Mouse (Mus musculus) Patski (cell line): Measurements from ENCODE around the gene Trpm1. TPM values are rescaled to one million over a fixed set of nuclear protein-coding genes. Genes with fewer than 3 reads are reported as not detected.

Experiments used
- ATAC-seq: fragments of 100-300 bp; one replicate; pipeline ENCODE4 v1.8.0; 2021
- CTCF ChIA-PET: fragments of 350-600 bp; sonication (Branson Sonifier 250); formaldehyde crosslinking; loops from one replicate; lab custom pipeline; 2022; ENCODE audit warnings: inconsistent platforms; lab: Charles Lee
- POLR2A ChIA-PET: fragments of 350-600 bp; sonication (Branson Sonifier 250); formaldehyde crosslinking; loops from one replicate; lab custom pipeline; 2022; ENCODE audit warnings: antibody characterized with exemption, inconsistent platforms; lab: Charles Lee
- DNase-seq: peaks from one replicate; pipeline ENCODE4 v3.0.0-alpha.2; 2011; ENCODE audit warnings: low read depth, low spot score
- H3K27me3 ChIP-seq: fragments of 371-371 bp; one replicate; pipeline ENCODE4 v1.5.1; 2021
- CTCF ChIP-seq: fragments of 100-300 bp; IDR thresholded peaks from one replicate; pipeline ENCODE4 v1.5.1; 2021
- in situ Hi-C: fragments of 300-500 bp; cut with MboI; formaldehyde crosslinking; loops from 3 replicates; pipeline ENCODE4 v1.11.1; 2018; ENCODE audit warnings: low pct_unique_long_range_greater_than_20kb, mixed read lengths
- polyA plus RNA-seq: library from polyadenylated mRNA; unstranded; gene quantifications from one replicate; pipeline ENCODE4 v1.2.3, GENCODE M21; 2021

The Trpm1 gene
- polyA plus RNA-seq, 1 experiment from 2014 or later = 0.28 TPM

DNA sequence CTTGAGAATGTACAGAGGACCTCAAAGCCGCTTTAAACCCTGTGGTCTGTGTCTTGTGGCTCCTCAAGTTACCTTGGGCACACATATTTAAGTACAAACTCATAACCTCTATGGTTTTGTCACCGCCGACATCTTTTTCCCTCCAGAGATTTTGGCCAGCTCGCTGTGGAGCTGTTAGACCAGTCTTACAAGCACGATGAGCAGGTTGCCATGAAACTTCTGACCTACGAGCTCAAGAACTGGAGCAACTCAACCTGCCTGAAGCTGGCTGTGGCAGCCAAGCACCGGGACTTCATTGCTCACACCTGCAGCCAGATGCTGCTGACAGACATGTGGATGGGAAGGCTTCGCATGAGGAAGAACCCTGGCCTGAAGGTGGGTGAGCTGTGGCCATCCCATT is 76.3 kb downstream of the Trpm1 start:
- ATAC-seq = no peak
- TF ChIP-seq CTCF = no peak
- POLR2A ChIA-PET = no interaction called here
- CTCF ChIA-PET = interaction anchor here (1.3 to 1.9 kb wide), 3 partner anchors 9 to 19 kb away, joined by 3 to 6 read pairs (median 5); no protein-coding TSS in a partner anchor
- in situ Hi-C loops = no loop called here
- no peak for DNase-seq
- H3K27me3 ChIP-seq = no peaks in the 10 kb centered on the region

DNA sequence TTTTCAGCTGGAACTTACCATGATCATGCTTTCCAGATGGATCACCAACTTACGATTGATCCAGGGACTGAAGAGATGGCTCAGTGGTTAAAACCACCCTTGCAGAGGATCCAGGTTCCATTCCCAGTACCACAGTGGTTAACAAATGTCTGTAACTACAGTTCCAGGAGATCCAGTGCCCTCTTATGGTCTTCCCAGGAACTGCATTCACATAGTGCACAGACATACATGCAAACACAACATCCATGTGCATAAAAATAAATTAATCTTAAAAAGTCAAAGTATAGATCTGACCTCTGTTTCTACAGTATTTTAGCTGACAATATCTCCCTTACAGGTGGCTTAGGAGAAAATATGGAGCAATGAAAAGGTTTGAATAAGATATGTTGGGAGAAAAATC is 77.4 kb downstream of the Trpm1 start:
- in situ Hi-C loops = no loop called here
- ATAC-seq (no peak), DNase-seq (no peak)
- ChIA-PET CTCF (interaction anchor here (1.0 to 1.3 kb wide), 2 partner anchors 15 kb away, joined by 3 to 4 read pairs; no protein-coding TSS in a partner anchor), POLR2A (no interaction called here)
- H3K27me3 ChIP-seq = no peaks in the 10 kb centered on the region
- no peak for TF ChIP-seq CTCF

DNA sequence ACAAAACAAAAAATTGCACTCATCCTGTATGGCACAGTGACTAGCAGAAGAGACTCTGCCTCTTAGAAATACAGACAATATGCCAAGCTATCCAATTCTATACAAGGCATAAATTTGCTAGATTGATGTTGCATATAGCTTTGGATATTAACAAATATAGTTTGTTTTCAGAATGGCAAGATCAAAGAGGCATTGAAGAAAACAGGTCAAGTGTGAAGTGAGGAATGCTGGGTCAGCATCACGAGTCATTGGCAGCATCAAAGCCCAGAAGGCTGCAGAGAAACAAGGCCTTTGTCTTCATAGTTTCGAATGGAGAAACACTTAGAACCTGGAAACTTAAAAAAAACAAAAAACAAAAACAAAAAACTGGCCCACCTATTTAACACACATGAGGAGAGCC is 78.4 kb downstream of the Trpm1 start:
- no peak for DNase-seq
- in situ Hi-C loops = no loop called here
- H3K27me3 ChIP-seq = no peaks in the 10 kb centered on the region
- ChIA-PET CTCF (interaction anchor here (1.0 to 1.3 kb wide), 3 partner anchors 14 to 67 kb away, joined by 3 to 4 read pairs (median 3); no protein-coding TSS in a partner anchor), POLR2A (interaction anchor here (0.7 kb wide), 1 partner anchor 13 kb away, joined by 3 read pairs; no protein-coding TSS in a partner anchor)
- no peak for TF ChIP-seq CTCF
- no peak for ATAC-seq

DNA sequence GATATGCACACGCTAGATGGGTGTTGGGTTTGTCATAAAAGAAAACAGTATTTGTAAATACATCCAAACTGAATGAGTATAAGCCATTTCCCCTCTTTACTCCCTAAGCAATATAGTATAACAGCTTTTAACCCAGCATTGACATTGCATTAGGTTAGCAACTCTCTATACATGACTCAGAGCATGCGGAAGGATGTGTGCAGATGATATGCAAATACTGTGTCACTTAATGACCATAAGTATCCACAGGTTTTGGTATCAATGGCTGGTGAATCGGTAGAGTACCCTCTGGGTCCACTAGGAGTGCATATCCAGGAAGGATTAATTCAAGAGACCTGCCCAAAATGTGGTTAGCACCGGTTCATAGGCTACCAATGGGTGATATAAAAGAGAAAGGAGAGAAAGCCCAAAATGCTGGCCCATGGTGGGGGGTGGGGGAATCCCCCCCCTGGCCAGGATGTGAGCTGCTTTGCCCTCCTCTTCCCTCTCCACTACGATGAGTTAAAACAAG is 80.7 kb downstream of the Trpm1 start:
- no peaks in the 10 kb centered on the region for H3K27me3 ChIP-seq
- in situ Hi-C loops = no loop called here
- DNase-seq = no peak
- no peak for ATAC-seq
- no peak for TF ChIP-seq CTCF
- ChIA-PET POLR2A (no interaction called here), CTCF (interaction anchor here (0.9 kb wide), 1 partner anchor 13 kb away, joined by 3 read pairs; no protein-coding TSS in a partner anchor)

DNA sequence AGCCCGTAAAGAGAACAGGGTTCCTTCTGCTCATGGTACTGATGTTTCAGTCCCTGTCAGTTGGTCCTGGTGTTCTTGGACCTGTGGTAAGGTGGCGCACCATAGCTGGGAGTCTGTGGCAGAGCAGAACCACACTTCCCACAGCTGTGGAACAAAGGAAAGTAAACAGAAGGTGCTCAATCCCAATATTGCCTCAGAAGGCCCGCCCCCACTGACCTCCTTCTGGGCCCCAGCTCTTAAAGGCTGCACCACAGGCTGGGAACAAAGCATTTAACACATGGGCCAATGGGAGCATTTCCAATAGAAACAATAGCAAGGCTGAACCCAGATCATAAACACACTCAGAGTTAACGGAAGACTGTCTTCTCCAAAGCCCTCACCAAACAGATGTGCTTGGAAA is 82.9 kb downstream of the Trpm1 start:
- POLR2A ChIA-PET = interaction anchor here (0.6 kb wide), 1 partner anchor 261 kb away, joined by 6 read pairs; no protein-coding TSS in a partner anchor
- H3K27me3 ChIP-seq = no peaks in the 10 kb centered on the region
- in situ Hi-C loops = loop anchor here (5.0 kb wide), 1 partner anchor 41 kb away; no protein-coding TSS in a partner anchor
- CTCF ChIA-PET = interaction anchor here (1.3 to 1.9 kb wide), 2 partner anchors 10 to 14 kb away, joined by 4 to 5 read pairs; no protein-coding TSS in a partner anchor
- DNase-seq (no peak), ATAC-seq (no peak)
- TF ChIP-seq CTCF = no peak

DNA sequence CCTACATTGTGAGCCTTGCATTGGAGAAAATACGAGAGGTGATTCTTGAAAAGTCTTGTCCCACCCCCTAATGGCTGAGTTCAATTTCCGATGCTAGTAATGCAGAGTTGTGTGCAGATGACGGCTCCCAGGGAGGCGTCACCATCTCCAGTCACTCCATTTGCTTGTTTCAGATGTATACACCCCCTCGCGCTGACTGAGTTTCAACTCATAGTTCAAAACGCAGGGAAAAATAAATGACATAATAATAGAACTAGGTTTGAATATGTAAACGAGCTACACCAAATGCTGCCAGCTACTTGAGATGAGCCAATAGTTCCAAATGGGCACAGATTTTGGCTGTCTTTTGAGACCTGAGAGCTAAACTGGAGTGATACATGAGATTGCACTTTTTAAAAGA is 84.1 kb downstream of the Trpm1 start:
- POLR2A ChIA-PET = no interaction called here
- no peak for ATAC-seq
- no peak for DNase-seq
- CTCF ChIA-PET = no interaction called here
- no peaks in the 10 kb centered on the region for H3K27me3 ChIP-seq
- in situ Hi-C loops = loop anchor here (5.0 kb wide), 1 partner anchor 40 kb away; no protein-coding TSS in a partner anchor
- no peak for TF ChIP-seq CTCF

DNA sequence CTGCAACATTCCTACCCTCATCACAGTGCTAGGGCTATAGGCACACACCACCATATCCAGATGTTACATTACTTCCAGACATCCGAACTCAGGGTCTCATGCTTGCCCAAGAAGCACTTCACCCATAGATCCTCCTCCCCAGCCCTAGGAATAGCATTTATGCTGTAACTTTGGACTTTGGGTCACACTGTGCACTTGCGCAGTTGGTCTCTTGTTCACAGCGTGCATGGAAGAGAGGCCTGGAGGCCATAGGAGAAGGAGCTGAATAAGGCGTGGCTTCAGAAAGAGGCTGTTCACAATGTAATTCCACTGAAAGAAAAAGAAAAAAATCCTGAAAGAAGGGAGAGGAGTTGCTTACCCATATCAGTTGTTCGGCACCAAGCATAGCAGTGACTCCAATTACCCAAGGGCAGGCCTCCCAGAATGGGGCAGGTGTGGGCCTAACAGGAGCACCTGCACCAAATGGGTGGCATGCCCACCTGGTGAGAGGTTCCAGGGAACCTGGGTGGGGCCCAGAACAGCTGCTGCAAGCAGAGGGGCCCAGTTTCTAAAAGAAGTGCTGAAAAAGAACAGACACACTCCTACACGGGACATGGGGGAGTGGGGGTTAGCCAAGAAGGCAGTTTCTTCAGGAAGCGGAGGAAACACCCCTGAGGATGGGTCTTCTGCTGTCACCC is 84.9 kb downstream of the Trpm1 start:
- DNase-seq (no peak), ATAC-seq (no peak)
- in situ Hi-C loops = loop anchor here (5.0 kb wide), 1 partner anchor 39 kb away; no protein-coding TSS in a partner anchor
- TF ChIP-seq CTCF = no peak
- CTCF ChIA-PET = interaction anchor here (1.3 kb wide), 1 partner anchor 9 kb away, joined by 6 read pairs; no protein-coding TSS in a partner anchor
- POLR2A ChIA-PET = no interaction called here
- no peaks in the 10 kb centered on the region for H3K27me3 ChIP-seq

DNA sequence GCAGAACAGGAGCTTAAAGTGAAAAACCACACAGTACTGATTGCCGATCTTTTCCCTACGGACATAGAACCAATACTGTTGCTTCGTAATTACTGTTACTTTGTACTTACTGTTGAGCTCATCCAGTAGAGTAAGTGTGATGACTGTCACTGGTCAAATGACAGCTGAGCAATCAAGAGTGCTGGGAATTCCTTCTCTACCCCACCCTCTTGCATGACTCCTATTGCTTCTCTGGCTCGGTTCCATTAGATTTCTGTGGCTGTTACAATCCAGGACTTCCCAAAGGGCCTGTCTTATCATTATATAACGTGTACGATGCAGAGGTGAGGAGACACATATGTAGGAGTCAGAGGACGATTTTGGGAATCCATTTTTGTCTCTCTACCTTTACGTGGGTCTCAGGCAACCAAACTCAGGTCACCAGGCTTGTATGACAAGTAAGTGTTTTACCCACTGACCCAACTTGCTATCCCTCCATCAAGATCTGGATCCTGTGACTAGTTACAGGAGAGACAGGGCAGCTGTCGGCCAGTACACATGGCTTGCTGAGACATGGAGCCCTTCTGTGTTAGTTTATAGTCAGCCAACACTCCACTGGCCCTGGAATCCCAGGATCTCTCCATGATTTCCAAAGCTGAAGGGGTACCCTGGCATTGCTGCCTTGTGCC is 85.6 kb downstream of the Trpm1 start:
- CTCF ChIA-PET = interaction anchor here (1.3 kb wide), 1 partner anchor 9 kb away, joined by 6 read pairs; no protein-coding TSS in a partner anchor
- in situ Hi-C loops = loop anchor here (5.0 kb wide), 1 partner anchor 38 kb away; no protein-coding TSS in a partner anchor

DNA sequence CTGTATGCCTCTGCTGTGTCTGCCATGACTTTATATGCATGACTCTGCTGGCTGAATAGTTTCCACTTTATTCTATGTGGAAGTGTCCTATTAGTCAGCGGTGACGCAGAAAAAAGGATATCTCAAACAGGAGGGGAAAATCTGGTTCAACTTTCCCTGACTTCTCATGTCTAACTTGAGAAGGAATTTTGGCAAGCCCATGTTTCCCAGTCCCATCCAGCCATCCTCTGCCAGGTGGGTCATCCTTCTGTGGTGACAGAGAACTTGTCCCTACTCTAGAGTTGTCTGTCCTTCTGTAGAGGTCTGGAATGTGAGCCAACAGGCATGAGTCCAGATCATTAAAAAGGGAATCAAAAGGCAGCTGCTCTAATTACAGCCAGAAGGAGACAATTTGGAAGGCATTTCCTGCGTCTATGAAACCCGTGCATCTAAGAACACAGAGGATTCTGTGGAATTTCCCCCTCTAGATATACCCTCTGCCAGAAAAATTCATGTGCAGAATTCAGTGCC is 86.2 kb downstream of the Trpm1 start:
- ATAC-seq (no peak), DNase-seq (no peak)
- TF ChIP-seq CTCF = no peak
- CTCF ChIA-PET = interaction anchor here (1.3 kb wide), 1 partner anchor 10 kb away, joined by 6 read pairs; no protein-coding TSS in a partner anchor
- in situ Hi-C loops = loop anchor here (5.0 kb wide), 1 partner anchor 37 kb away; no protein-coding TSS in a partner anchor
- no peaks in the 10 kb centered on the region for H3K27me3 ChIP-seq
- POLR2A ChIA-PET = no interaction called here

More for the DNA sequence above, 85.6 kb downstream of the Trpm1 start:
- H3K27me3 ChIP-seq = no peaks in the 10 kb centered on the region
- ATAC-seq = no peak
- POLR2A ChIA-PET = no interaction called here
- TF ChIP-seq CTCF = no peak
- no peak for DNase-seq

DNA sequence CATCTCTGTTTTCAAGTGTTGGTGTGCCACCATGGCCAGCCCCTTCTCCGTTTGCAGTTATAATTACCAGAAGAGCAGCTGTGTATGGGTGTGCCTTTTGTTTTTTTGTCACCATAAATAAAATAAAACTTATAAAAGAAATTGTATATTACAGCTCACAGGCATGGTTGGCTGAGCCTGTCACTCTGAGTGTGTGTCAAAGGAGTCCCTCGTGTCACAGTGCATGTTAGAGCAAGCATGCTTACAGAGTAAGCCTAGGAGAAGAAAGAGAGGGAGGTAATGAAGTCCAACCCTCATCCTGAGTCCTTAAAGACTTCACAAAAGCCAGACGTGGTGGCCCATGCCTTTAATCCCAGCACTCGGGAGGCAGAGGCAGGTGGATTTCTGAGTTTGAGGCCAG is 88.8 kb downstream of the Trpm1 start:
- ChIA-PET POLR2A (no interaction called here), CTCF (no interaction called here)
- no peak for ATAC-seq
- TF ChIP-seq CTCF = no peak
- DNase-seq = no peak
- in situ Hi-C loops = no loop called here
- H3K27me3 ChIP-seq = no peaks in the 10 kb centered on the region
